Mouse (Mus musculus) liver, embryonic 14.5 days (tissue): ENCODE results near the gene Rnf135. TPM values are rescaled to one million over a fixed set of nuclear protein-coding genes. Genes with fewer than 3 reads are reported as not detected.
"Not testable (repeated sequence)": the region's sequence is repeated elsewhere in the genome, so short reads cannot be mapped to it uniquely, and the experiment has no call there.

Source experiments
- ATAC-seq: fragments of 200-750 bp; cut with Nextera tagmentation; 2 replicates; pipeline ENCODE4 v1.8.0; 2017; ENCODE audit warnings: moderate number of reproducible peaks, mild to moderate bottlenecking, moderate library complexity; ENCODE audit not compliant: insufficient read depth
- DNase-seq, 3 experiments: peaks; one replicate each; pipeline ENCODE4 v3.0.0-alpha.2; 2012 to 2013; ENCODE audit warnings: low read depth in 3 of 3, low spot score in 3 of 3
- H3K27ac ChIP-seq: fragments of 300-500 bp; sonication (generic); 2 replicates; pipeline ENCODE4 v1.5.1; 2014; ENCODE audit warnings: moderate library complexity, mild to moderate bottlenecking, control low read depth, inconsistent platforms
- H3K27me3 ChIP-seq: fragments of 300-500 bp; sonication (generic); 2 replicates; pipeline ENCODE4 v1.6.1; 2014; ENCODE audit warnings: mild to moderate bottlenecking, low read length, moderate library complexity; ENCODE audit not compliant: control insufficient read depth, insufficient read depth
- H3K36me3 ChIP-seq: fragments of 300-500 bp; sonication (generic); replicated peaks from 2 replicates; pipeline ENCODE4 v1.6.1; 2014; ENCODE audit warnings: low read depth; ENCODE audit not compliant: control insufficient read depth, insufficient read depth
- H3K4me1 ChIP-seq, 2 experiments: fragments of 200-500 bp in 1 of 2; fragments of 300-500 bp in 1 of 2; sonication (generic) in 1 of 2; replicated peaks; 2 replicates each; pipeline ENCODE4 v1.6.1; 2012 to 2014; ENCODE audit warnings: antibody characterized with exemption in 1 of 2, inconsistent platforms in 1 of 2, low read length in 1 of 2; ENCODE audit not compliant: control insufficient read depth in 2 of 2, insufficient read depth in 2 of 2
- H3K4me2 ChIP-seq: fragments of 300-500 bp; sonication (generic); 2 replicates; pipeline ENCODE4 v1.6.1; 2014; ENCODE audit warnings: low read depth, mild to moderate bottlenecking, control low read depth, moderate library complexity
- H3K4me3 ChIP-seq, 2 experiments: fragments of 200-500 bp in 1 of 2; fragments of 300-500 bp in 1 of 2; sonication (generic) in 1 of 2; 2 replicates each; pipeline ENCODE4 v1.5.1; 2012 to 2014; ENCODE audit warnings: low read depth in 2 of 2, low read length in 2 of 2, mild to moderate bottlenecking in 2 of 2, control low read depth in 1 of 2, inconsistent platforms in 1 of 2, moderate library complexity in 1 of 2; ENCODE audit not compliant: insufficient read depth in 1 of 2
- H3K9ac ChIP-seq: fragments of 300-500 bp; sonication (generic); replicated peaks from 2 replicates; pipeline ENCODE4 v1.6.1; 2014; ENCODE audit warnings: mild to moderate bottlenecking, control low read depth, moderate library complexity
- H3K9me3 ChIP-seq: fragments of 300-500 bp; sonication (generic); 2 replicates; pipeline ENCODE4 v1.6.1; 2016; ENCODE audit warnings: low read length, mixed read lengths; ENCODE audit not compliant: control insufficient read depth
- CTCF ChIP-seq: IDR thresholded peaks from 2 replicates; pipeline ENCODE4 v1.5.1; 2016; ENCODE audit warnings: antibody characterized with exemption, low read depth, control low read depth
- EP300 ChIP-seq: IDR thresholded peaks from 2 replicates; pipeline ENCODE4 v1.6.1; 2016; ENCODE audit warnings: antibody characterized with exemption, low read depth
- WGBS: fragments of 180-500 bp; shearing (Covaris S2); extraction: QIAGEN DNeasy Blood & Tissue Kit; methylation state at CpG from one replicate; pipeline ENCODE4 v1.1.7; 2014; ENCODE audit not compliant: insufficient replicate concordance; 5-methylcytosine and 5-hydroxymethylcytosine counted together
- polyA plus RNA-seq, 2 experiments: library from polyadenylated mRNA; depleted of rRNA in 1 of 2; stranded (reverse) in 1 of 2; unstranded in 1 of 2; fragments of >200 nt; fragmentation: Nextera tagmentation in 1 of 2; extraction: Ambion mirVana in 1 of 2; gene quantifications; 2 replicates each; pipeline versions ENCODE4 v1.2.1 to v1.2.3; 2012 to 2014

The Rnf135 gene
- polyA plus RNA-seq, 2 experiments, result 2.2 to 2.5 TPM

DNA sequence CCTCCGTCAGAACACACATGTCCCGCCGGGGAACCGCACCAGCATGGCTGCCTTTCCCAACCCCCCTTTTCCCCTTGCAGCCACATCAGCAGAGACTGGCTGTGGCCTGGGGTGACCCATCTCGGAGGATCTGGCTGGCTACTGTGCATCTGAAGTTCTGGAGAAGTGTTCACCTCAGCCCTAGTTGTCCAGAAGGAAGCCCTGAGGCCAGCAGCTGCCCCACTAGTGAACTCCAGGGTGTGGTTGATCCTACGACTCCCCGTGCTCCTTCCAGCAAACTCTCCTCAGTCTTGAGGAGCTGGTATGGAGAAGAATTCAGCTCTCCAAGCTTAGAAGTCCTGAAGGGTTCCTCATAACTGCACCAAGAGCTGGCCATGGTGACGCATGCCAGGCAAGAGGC, 5.3 kb upstream of the Rnf135 start:
- ATAC-seq, result no peak
- no peak overlapping the region for H3K9ac ChIP-seq
- WGBS, result 70% methylated on average over 8 of the region's 8 CpGs

DNA sequence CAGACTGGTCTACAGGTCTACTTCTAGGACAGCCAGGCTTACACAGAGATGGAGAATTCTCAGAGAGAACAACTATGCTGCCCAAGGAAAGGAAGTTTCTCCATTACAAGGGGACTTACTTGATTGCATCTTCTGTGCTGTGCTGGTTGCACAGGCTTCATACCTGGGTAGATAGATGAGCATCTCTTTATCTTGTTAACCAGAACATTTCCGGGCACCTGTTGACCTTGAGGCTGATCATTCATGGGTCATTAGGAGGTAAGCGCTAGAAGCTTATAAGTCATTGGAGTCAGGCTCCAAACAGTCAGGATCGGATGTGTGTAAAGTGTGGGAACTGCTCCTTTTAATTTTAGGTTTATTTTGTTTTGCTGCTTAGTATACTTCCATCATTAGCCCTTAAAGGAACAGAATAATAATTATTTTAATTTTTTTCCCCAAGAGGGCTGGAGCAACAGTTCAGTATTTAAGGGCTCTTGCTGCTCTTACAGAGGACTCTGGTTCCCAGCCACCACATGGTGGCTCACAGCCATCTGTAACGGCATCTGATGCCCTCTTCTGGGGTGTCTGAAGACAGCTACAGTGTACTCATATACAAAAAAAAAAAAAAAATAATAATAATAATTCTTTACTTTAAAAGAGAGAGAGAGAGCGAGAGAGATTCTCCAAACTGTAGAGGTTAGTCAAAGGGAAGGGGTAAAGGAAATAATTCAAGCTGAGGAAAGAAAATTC, 2.5 kb upstream of the Rnf135 start:
- H3K36me3 ChIP-seq, result no peaks in the 10 kb centered on the region
- 0 out of 4 replicates have a peak, but pooled peaks cover 0 to 3% of the 10 kb centered on the region in 2 experiments for H3K4me1 ChIP-seq
- DNase-seq (no peak), ATAC-seq (no peak)
- 50% methylated on average over 5 of the region's 5 CpGs for WGBS
- no peaks in the 10 kb centered on the region for H3K9me3 ChIP-seq
- TF ChIP-seq CTCF (peak; percentile 19; the same call in 1 of the 2 replicates), EP300 (no peak)
- H3K9ac ChIP-seq, result no peak overlapping the region
- no peaks in the 10 kb centered on the region for H3K27me3 ChIP-seq
- no peak overlapping the region for H3K4me3 ChIP-seq
- H3K27ac ChIP-seq, result no peak overlapping the region
- H3K4me2 ChIP-seq, result no peak overlapping the region

More for the DNA sequence above, 5.3 kb upstream of the Rnf135 start:
- Histone ChIP-seq H3K4me3 (no peak overlapping the region), H3K27ac (no peak overlapping the region), H3K4me1 (0 out of 4 replicates have a peak, but pooled peaks cover 0 to 4% of the 10 kb centered on the region in 2 experiments), H3K9me3 (no peaks in the 10 kb centered on the region), H3K4me2 (no peak overlapping the region), H3K36me3 (no peaks in the 10 kb centered on the region), H3K27me3 (no peaks in the 10 kb centered on the region)
- TF ChIP-seq CTCF (no peak), EP300 (no peak)
- no peak for DNase-seq

DNA sequence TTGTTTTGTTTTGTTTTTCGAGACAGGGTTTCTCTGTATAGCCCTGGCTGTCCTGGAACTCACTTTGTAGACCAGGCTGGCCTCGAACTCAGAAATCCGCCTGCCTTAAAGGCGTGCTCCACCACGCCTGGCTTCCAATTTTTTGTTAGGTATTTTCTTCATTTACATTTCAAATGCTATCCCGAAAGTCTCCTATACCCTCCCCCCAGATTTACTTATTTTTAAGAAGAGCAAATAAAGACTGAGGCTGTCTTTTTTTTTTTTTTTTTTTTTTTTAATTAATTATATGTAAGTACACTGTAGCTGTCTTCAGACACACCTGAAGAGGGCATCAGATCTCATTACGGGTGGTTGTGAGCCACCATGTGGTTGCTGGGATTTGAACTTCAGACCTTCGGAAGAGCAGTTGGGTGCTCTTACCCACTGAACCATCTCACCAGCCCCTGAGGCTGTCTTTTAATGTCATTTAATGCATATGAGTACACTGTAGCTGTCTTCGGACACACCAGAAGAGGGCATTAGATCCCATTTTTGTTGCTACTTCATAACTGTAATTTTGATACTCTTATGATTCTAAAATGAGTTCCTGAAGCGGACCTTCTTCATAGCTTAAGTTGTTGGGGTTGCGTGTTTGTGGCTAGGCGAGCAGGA, 472 bp upstream of the Rnf135 start:
- not testable (repeated sequence) for H3K36me3 ChIP-seq, H3K27ac ChIP-seq, H3K9me3 ChIP-seq, H3K9ac ChIP-seq, H3K4me1 ChIP-seq, H3K27me3 ChIP-seq
- H3K4me3 ChIP-seq, result peak overlapping the region; percentile 68 to 79
- TF ChIP-seq CTCF, result peak; percentile 15; the same call in 1 of the 2 replicates
- 33% methylated on average over 12 of the region's 12 CpGs for WGBS
- peak; percentile 78 for ATAC-seq
- DNase-seq, result peak in 2 of 3 experiments; percentile 19 to 37
- peak overlapping the region; percentile 83 for H3K4me2 ChIP-seq

DNA sequence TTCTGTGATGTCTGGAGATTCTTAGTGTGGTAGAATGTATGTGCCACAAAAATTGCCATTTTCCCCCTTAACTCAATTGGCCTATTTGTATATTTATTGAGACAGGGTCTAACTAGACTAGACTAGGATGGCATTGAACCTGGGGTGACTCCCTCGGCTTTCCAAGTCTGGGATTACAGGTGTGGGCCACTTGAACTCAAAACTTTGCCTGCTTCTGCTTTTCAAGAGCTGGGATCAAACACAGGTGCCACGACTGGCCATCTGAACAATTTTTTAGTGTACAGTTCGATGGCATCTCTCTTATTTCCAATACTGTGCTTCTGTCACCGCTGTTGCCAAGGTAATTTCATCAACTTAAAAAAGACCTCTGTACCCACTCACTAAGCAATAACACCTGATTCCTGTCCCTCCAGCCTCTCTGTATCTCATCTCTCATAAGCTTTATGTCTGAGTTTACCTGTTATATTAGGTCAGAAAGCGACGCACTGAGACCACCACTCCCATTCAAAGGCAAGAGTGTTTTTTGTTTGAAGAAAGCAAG, 950 bp downstream of the Rnf135 start:
- Histone ChIP-seq H3K4me3 (peak overlapping the region; percentile 68 to 79), H3K27ac (no peak overlapping the region), H3K9me3 (no peaks in the 10 kb centered on the region), H3K27me3 (no peaks in the 10 kb centered on the region), H3K4me1 (0 out of 4 replicates have a peak, but pooled peaks cover 0 to 3% of the 10 kb centered on the region in 2 experiments), H3K9ac (peak overlapping the region; percentile 85), H3K36me3 (no peaks in the 10 kb centered on the region), H3K4me2 (peak overlapping the region; percentile 83)
- TF ChIP-seq EP300 (no peak), CTCF (no peak)
- DNase-seq (no peak), ATAC-seq (no peak)
- 74% methylated on average over 6 of the region's 6 CpGs for WGBS

DNA sequence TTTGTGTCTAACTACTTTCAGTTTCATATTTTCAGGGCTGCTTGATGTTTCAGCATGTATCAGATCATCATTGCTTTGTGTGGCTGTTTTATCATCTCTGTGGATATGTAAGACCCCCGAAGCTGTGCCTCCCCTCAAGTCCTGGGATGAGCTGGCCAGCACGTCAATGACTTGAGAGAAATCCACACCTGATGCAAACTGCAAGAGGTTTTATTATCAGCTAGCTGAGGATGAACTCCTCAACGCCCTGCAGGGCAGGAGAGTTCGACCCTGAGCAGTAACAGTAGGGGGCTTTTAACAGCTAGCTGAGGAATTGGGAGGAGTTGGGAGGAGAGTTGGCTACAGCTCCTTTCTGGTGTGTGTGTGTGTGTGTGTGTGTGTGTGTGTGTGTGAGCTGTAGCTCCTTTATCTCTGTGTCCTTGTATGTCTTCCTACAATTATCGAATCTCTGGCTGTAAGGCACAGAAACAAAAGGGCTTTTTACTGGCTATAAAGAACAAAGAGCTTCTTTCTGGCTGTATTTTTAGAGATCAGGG, 1.9 kb downstream of the Rnf135 start:
- DNase-seq, ATAC-seq, H3K4me3 ChIP-seq, H3K27ac ChIP-seq, H3K36me3 ChIP-seq, H3K9me3 ChIP-seq, H3K9ac ChIP-seq, H3K27me3 ChIP-seq, H3K4me1 ChIP-seq: not testable (repeated sequence)
- 67% methylated on average over 5 of the region's 5 CpGs for WGBS
- H3K4me2 ChIP-seq, result peak overlapping the region; percentile 15; the same call in 1 of the 2 replicates
